Mouse (Mus musculus): ENCODE measurements at regions not wholly inside any gene's neighbourhood (a gene's known extent, or its start where the extent isn't known, plus 50 kb on each side); places are given as distances from the start of the nearest gene placed in this dataset.

DNA sequence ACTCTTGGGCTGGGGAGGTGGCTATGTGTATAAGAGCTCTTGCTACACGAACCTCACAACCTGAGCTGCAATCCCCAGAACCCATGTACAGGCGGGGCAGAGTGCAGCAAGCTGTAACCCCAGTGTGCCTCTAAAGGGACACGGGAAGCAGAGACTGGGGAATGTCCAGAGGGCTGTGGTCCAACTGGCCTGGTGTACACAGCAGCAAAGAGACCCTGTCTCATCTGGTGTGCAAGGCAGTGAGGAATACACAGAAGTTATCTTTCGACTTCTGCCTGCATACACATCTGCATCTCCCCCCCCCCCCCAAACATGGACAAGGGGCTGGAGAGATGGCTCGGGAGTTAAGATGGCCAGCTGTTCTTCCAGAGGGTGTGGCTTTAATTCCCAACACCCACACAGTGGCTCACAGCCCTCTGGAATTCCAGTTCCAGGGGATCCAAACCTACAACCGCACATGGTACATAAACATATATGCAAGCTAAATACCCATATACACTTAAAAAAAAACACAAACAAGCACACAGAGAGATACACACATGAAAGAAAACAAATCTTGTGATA lies 86.4 kb downstream of the Vcpkmt start:
- TF ChIP-seq MAX (IDR thresholded peaks at IDR 0.05) (no peak), CTCF (IDR thresholded peaks at IDR 0.05; ENCODE audit: control insufficient read depth, insufficient read depth, insufficient read length) (no peak), CEBPB (IDR thresholded peaks at IDR 0.05; ENCODE audit: low read depth) (no peak), USF1 (IDR thresholded peaks at IDR 0.05; ENCODE audit: low read depth) (no peak), MYOD1 (IDR thresholded peaks at IDR 0.05; ENCODE audit: control insufficient read depth, insufficient read length, low read depth) (peak; percentile 57), MYOG (IDR thresholded peaks at IDR 0.05; ENCODE audit: control insufficient read depth, extremely low read depth, insufficient read length) (no peak), FOSL1 (IDR thresholded peaks at IDR 0.05; ENCODE audit: insufficient read depth, low read length, poor library complexity, severe bottlenecking) (no peak)

All from C2C12 (cell line).